Mouse (Mus musculus) forebrain, embryonic 15.5 days (tissue): ENCODE data around the gene Shbg. TPM values are rescaled to one million over a fixed set of nuclear protein-coding genes. Genes with fewer than 3 reads are reported as not detected.
A peak's percentile ranks its signal among the peaks of the same experiment; 100 is the strongest.

Source experiments
- ATAC-seq: fragments of 200-750 bp; cut with Nextera tagmentation; replicated peaks from 2 replicates; pipeline ENCODE4 v1.8.0; 2017; ENCODE audit warnings: mild to moderate bottlenecking, moderate TSS enrichment, moderate library complexity
- H3K27ac ChIP-seq: fragments of 300-500 bp; sonication (generic); replicated peaks from 2 replicates; pipeline ENCODE4 v1.5.1; 2015; ENCODE audit warnings: mild to moderate bottlenecking, inconsistent platforms
- H3K27me3 ChIP-seq: fragments of 300-500 bp; sonication (generic); 2 replicates; pipeline ENCODE4 v1.6.1; 2015; ENCODE audit warnings: inconsistent platforms
- H3K36me3 ChIP-seq: fragments of 300-500 bp; sonication (generic); 2 replicates; pipeline ENCODE4 v1.6.1; 2015; ENCODE audit warnings: mild to moderate bottlenecking, inconsistent platforms
- H3K4me1 ChIP-seq: fragments of 300-500 bp; sonication (generic); 2 replicates; pipeline ENCODE4 v1.6.1; 2015; ENCODE audit warnings: inconsistent platforms
- H3K4me2 ChIP-seq: fragments of 300-500 bp; sonication (generic); replicated peaks from 2 replicates; pipeline ENCODE4 v1.6.1; 2015; ENCODE audit warnings: mild to moderate bottlenecking, inconsistent platforms
- H3K4me3 ChIP-seq: fragments of 300-500 bp; sonication (generic); 2 replicates; pipeline ENCODE4 v1.5.1; 2015; ENCODE audit warnings: mild to moderate bottlenecking, inconsistent platforms
- H3K9ac ChIP-seq: fragments of 300-500 bp; sonication (generic); replicated peaks from 2 replicates; pipeline ENCODE4 v1.6.1; 2015; ENCODE audit warnings: mild to moderate bottlenecking, inconsistent platforms
- H3K9me3 ChIP-seq: fragments of 300-500 bp; sonication (generic); 2 replicates; pipeline ENCODE4 v1.6.1; 2016; ENCODE audit warnings: inconsistent platforms
- WGBS: fragments of 180-500 bp; shearing (Covaris S2); methylation state at CpG from one replicate; pipeline ENCODE4 v1.1.7; 2015; ENCODE audit warnings: mixed read lengths; 5-methylcytosine and 5-hydroxymethylcytosine counted together
- polyA plus RNA-seq: library from polyadenylated mRNA; unstranded; fragments of >200 nt; fragmentation: Nextera tagmentation; extraction: Ambion mirVana; gene quantifications from 2 replicates; pipeline ENCODE4 v1.2.1, GENCODE M21; 2015

Shbg gene
- polyA plus RNA-seq = not detected in 2 replicates

DNA sequence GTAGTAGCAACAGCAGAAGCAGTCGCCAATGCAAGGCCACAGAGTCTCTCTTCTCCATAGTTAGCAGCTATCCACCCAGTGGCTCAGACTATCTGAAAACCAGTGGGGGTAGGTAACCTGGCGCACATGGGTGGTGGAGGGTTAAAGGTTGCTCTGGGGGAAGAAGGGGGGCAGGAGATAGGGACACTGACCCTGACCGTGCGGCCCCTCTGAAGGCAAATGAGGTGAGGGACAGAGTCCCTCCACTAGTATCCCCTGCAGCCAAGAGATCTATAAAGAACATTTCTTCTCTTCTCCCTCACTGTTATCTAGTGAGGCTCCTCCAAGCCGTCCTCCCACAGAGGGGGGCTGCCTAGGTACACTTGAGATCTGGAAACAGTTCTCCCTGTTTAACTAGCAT lies at the start of gene Shbg:
Shbg (minus strand) TSS at position 101 of the 400 bp plus-strand sequence.
- no peak within 1 kb of the TSS for H3K9ac ChIP-seq
- no peak within 1 kb of the TSS for H3K27ac ChIP-seq
- H3K4me2 ChIP-seq = no peak within 1 kb of the TSS
- no peaks in the 10 kb centered on the region for H3K9me3 ChIP-seq
- no peak for ATAC-seq
- H3K27me3 ChIP-seq = no peaks in the 10 kb centered on the region
- no peak within 1 kb of the TSS for H3K4me3 ChIP-seq
- H3K4me1 ChIP-seq = peaks cover 18% of the 10 kb centered on the region
- 81% methylated on average over 5 of the region's 5 CpGs for WGBS
- no peaks in the 10 kb centered on the region for H3K36me3 ChIP-seq

GRCm38 (mm10) chr11:69666665-69667005 lies 48.9 kb upstream of the Shbg start:
- 83% methylated on average over 3 of the region's 3 CpGs for WGBS
- Histone ChIP-seq H3K36me3 (peaks cover 64% of the 10 kb centered on the region), H3K4me2 (no peak overlapping the region), H3K9ac (no peak overlapping the region), H3K4me3 (no peak overlapping the region), H3K27ac (no peak overlapping the region), H3K4me1 (peaks cover 32% of the 10 kb centered on the region), H3K9me3 (no peaks in the 10 kb centered on the region), H3K27me3 (no peaks in the 10 kb centered on the region)
- no peak for ATAC-seq

DNA sequence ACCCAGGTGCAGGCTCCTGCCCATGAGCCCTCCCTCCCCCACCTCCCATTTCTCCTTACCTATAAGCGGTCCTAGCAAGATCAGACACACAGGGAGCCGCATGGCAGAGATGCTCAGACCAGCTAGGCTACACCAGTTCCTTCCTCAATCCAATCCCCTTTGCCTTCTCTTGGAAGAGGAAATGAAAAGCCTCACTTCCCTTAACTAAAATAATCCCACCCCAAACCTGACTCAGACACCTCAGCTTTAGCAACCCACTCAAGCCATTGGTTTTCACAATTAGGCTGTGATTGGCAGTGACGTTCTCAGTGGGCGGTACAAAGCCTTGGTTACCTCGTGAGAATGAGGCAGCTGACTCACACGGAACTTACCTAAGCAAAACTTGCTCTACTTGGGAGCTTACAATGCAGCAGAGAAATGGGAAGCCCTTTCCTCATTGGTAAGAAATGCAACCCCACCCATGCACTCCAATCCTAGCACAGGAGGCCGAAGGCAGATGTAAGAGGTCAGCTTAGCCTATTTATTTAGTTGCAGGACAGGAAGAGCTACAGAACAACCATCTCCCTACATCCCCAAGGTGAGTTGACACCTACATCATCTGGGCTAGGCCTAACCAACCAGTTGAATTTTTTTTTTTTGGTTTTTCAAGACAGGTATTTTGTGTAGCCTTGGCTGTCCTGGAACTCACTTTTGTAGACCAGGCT lies 48.4 kb upstream of the Shbg start, which contains the start of gene Cd68:
Cd68 (minus strand) TSS at position 193 of the 704 bp plus-strand sequence.
- no peak within 1 kb of the TSS for H3K4me2 ChIP-seq
- no peak within 1 kb of the TSS for H3K4me3 ChIP-seq
- WGBS = 28% methylated on average over 7 of the region's 7 CpGs
- peaks cover 37% of the 10 kb centered on the region for H3K4me1 ChIP-seq
- no peak for ATAC-seq
- H3K36me3 ChIP-seq = peaks cover 64% of the 10 kb centered on the region
- no peak within 1 kb of the TSS for H3K9ac ChIP-seq
- no peaks in the 10 kb centered on the region for H3K27me3 ChIP-seq
- 0 out of 2 replicates have a peak within 1 kb of the TSS, but pooled peaks have one; percentile 3 for H3K27ac ChIP-seq
- H3K9me3 ChIP-seq = no peaks in the 10 kb centered on the region

DNA sequence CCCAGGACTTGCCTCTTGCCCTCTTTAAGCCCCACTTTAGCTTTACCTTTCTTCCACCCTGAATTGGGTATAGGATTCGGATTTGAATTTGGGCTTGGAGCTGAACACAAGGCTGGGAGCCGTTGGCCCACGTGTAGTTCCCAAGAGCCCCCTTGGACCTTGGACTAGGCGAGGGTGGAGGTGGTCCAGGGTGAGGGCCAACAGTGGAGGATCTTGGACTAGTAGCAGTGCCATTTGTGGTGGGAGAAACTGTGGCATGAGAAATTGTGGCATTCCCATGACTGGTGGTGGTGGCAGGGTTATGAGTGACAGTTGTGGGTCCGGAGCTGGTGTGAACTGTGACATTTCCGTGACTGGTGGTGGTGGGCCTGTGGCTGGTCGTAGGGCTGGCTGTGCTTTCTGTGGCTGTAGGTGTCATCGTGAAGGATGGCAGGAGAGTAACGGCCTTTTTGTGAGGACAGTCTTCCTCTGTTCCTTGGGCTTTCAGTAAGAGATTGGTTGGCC lies 47.8 kb upstream of the Shbg start:
- ATAC-seq = no peak
- H3K4me3 ChIP-seq = no peak overlapping the region
- H3K27ac ChIP-seq = 0 out of 2 replicates have a peak overlapping the region, but pooled peaks have one; percentile 3
- H3K4me1 ChIP-seq = peaks cover 38% of the 10 kb centered on the region
- H3K9ac ChIP-seq = no peak overlapping the region
- peaks cover 64% of the 10 kb centered on the region for H3K36me3 ChIP-seq
- 72% methylated on average over 9 of the region's 9 CpGs for WGBS
- H3K27me3 ChIP-seq = no peaks in the 10 kb centered on the region
- H3K9me3 ChIP-seq = no peaks in the 10 kb centered on the region
- H3K4me2 ChIP-seq = no peak overlapping the region

DNA sequence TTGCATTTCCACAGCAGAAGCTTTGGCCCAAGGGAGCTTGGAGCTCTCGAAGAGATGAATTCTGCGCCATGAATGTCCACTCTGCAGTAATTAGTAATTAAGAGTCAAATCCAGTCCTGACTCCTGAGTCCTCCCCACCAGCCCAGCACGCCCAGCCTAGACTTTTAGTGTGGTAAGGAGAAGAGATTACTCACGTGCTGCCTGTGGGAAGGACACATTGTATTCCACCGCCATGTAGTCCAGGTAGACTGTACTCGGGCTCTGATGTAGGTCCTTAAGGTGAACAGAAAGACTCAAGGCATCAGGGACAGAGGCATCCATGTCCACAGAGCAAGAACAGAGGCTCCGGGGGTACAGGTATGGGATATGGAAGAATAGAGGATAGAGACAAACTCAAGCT lies 47.1 kb upstream of the Shbg start:
- no peak overlapping the region for H3K4me3 ChIP-seq
- no peak overlapping the region for H3K27ac ChIP-seq
- H3K9me3 ChIP-seq = no peaks in the 10 kb centered on the region
- H3K27me3 ChIP-seq = no peaks in the 10 kb centered on the region
- ATAC-seq = no peak
- H3K36me3 ChIP-seq = peaks cover 58% of the 10 kb centered on the region
- peaks cover 31% of the 10 kb centered on the region for H3K4me1 ChIP-seq
- 91% methylated on average over 7 of the region's 7 CpGs for WGBS
- H3K4me2 ChIP-seq = no peak overlapping the region
- no peak overlapping the region for H3K9ac ChIP-seq

GRCm38 (mm10) chr11:69663795-69664194 lies 46.1 kb upstream of the Shbg start:
- Histone ChIP-seq H3K9me3 (no peaks in the 10 kb centered on the region), H3K36me3 (peaks cover 52% of the 10 kb centered on the region), H3K4me3 (no peak overlapping the region), H3K9ac (no peak overlapping the region), H3K4me1 (peaks cover 22% of the 10 kb centered on the region), H3K4me2 (no peak overlapping the region), H3K27ac (peak overlapping the region; percentile 96; the same call in 1 of the 2 replicates), H3K27me3 (no peaks in the 10 kb centered on the region)
- WGBS = 86% methylated on average over 6 of the region's 6 CpGs
- ATAC-seq = no peak

- peak overlapping the region; percentile 66 for H3K4me3 ChIP-seq
- WGBS = 72% methylated on average over 13 of the region's 13 CpGs
- peak overlapping the region; percentile 96 for H3K27ac ChIP-seq
- no peaks in the 10 kb centered on the region for H3K9me3 ChIP-seq
- peak; percentile 28 for ATAC-seq
- H3K9ac ChIP-seq = peak overlapping the region; percentile 66
- H3K4me2 ChIP-seq = peak overlapping the region; percentile 58
- no peaks in the 10 kb centered on the region for H3K27me3 ChIP-seq
- peaks cover 20% of the 10 kb centered on the region for H3K4me1 ChIP-seq
- H3K36me3 ChIP-seq = peaks cover 52% of the 10 kb centered on the region
Measured at GRCm38 (mm10) chr11:69662967-69663671, 45.4 kb upstream of the Shbg start.

GRCm38 (mm10) chr11:69662213-69662966 lies 44.7 kb upstream of the Shbg start, which contains the start of gene Mpdu1:
Gene Mpdu1, minus strand, starts transcription at chr11:69662642.
- Histone ChIP-seq H3K9me3 (no peaks in the 10 kb centered on the region), H3K9ac (peak within 1 kb of the TSS; percentile 66), H3K36me3 (peaks cover 52% of the 10 kb centered on the region), H3K4me1 (peaks cover 20% of the 10 kb centered on the region), H3K27me3 (no peaks in the 10 kb centered on the region), H3K4me2 (peak within 1 kb of the TSS; percentile 58), H3K27ac (peak within 1 kb of the TSS; percentile 96), H3K4me3 (peak within 1 kb of the TSS; percentile 66)
- peak; percentile 96 for ATAC-seq
- WGBS = under 1% methylated on average over 48 of the region's 48 CpGs

DNA sequence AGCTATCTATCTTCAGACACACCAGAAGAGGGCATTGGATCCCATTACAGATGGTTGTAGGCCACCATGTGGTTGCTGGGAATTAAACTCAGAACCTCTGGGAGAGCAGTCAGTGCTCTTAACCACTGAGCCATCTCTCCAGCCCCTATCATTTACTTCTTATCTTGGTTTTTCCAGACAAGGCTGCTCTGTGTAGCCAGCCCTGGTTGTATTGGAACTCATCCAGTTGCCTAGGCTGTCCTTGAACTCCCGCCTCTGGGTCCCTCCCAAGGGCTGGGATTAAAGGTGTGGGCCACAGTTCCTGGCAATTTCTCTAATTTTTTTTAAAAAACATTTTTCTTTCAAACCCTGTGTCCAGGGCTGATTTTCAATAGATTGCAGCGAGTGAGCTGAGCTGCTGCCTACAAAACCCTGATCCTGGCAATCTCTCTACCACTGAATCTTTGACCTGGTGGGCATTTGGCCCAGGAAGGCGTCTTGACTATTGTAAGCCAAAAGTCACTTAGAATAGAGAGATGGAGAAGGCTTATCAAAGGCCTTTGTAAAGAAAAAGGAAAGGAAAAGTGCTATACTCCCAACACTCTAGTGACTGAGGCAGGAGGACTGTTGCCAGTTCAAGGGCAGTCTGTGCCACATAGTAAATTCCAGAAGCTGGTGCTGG lies 43.6 kb upstream of the Shbg start:
- peaks cover 23% of the 10 kb centered on the region for H3K4me1 ChIP-seq
- no peaks in the 10 kb centered on the region for H3K27me3 ChIP-seq
- H3K9me3 ChIP-seq = no peaks in the 10 kb centered on the region
- no peak for ATAC-seq
- peak overlapping the region; percentile 58 for H3K4me2 ChIP-seq
- H3K4me3 ChIP-seq = peak overlapping the region; percentile 66
- H3K36me3 ChIP-seq = peaks cover 55% of the 10 kb centered on the region
- WGBS = 77% methylated on average over 3 of the region's 3 CpGs
- peak overlapping the region; percentile 96 for H3K27ac ChIP-seq
- H3K9ac ChIP-seq = peak overlapping the region; percentile 66

- Histone ChIP-seq H3K4me1 (peaks cover 23% of the 10 kb centered on the region), H3K4me2 (no peak overlapping the region), H3K4me3 (no peak overlapping the region), H3K27ac (no peak overlapping the region), H3K9ac (no peak overlapping the region), H3K27me3 (no peaks in the 10 kb centered on the region), H3K9me3 (no peaks in the 10 kb centered on the region), H3K36me3 (peaks cover 40% of the 10 kb centered on the region)
- no peak for ATAC-seq
- WGBS = 81% methylated on average over 15 of the region's 15 CpGs
Measured at GRCm38 (mm10) chr11:69657462-69657881, 39.8 kb upstream of the Shbg start.

GRCm38 (mm10) chr11:69656617-69657461 lies 39.1 kb upstream of the Shbg start:
- H3K4me3 ChIP-seq = no peak overlapping the region
- H3K9ac ChIP-seq = no peak overlapping the region
- no peak for ATAC-seq
- H3K4me1 ChIP-seq = peaks cover 23% of the 10 kb centered on the region
- no peak overlapping the region for H3K4me2 ChIP-seq
- H3K27me3 ChIP-seq = no peaks in the 10 kb centered on the region
- H3K27ac ChIP-seq = no peak overlapping the region
- WGBS = 82% methylated on average over 10 of the region's 10 CpGs
- H3K9me3 ChIP-seq = no peaks in the 10 kb centered on the region
- peaks cover 47% of the 10 kb centered on the region for H3K36me3 ChIP-seq
